Mouse (Mus musculus) adrenal gland, adult (tissue): ENCODE results near the gene Srsf3.
"Not testable (repeated sequence)": the region's sequence is repeated elsewhere in the genome, so short reads cannot be mapped to it uniquely, and the experiment has no call there.

Source experiments
- DNase-seq, 2 experiments: peaks; one replicate each; pipeline ENCODE4 v3.0.0; 2022 to 2023; ENCODE audit warnings: low spot score in 1 of 2; ENCODE audit not compliant: inconsistent age in 2 of 2

Gene Srsf3

DNA sequence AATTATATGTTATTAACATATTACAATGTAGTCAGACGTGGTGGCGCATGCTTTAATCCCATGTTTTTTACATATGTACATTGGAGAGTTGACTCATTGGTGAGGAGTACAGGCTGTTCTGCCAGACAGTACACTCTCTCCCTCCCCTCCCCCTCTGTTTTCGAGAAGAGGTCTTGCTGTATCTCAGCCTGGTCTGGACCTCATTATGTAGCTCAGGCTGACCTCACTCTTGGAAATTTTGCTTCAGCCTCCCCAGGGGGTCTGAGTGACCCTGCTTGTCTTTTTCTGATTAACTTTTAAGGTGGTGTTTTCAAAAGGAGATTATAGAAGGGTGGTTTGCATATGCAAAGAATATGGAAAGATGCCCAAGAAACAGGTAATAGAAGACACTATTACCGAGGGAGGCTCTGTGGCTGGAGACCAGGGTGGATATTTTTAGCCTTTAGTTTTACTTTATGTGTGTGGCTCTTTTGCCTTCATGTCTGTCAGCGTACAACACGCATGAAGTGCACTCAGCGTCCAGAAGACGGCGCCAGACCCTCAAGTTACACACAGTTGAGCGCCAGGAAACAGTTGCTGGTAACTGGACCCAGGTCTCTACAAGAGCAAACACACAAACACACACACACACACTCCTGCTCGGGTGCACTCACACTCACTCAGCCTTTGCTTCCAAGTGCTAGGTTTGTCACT is 14.0 kb upstream of the Srsf3 start:
- no peak for DNase-seq

DNA sequence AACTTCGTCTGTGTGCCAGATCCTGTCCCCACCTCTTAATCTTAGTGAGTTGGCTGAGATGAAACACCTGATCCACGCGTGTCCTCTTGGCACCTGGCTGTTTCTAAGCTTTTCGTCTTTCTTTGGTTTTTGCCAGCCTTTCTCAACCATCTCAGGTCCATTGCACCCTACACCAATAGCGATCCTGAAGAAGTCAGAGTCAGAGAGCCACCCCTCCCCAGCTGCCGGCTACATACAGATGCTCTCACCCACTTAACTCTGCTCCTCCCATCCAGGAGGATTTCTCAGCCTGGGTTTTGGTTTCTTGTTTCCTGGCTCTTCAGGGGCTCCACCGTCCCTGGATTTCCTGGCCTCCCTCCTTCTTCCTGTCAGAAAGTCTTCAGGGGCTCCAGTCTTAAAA is 13.0 kb upstream of the Srsf3 start:
- DNase-seq, result no peak

DNA sequence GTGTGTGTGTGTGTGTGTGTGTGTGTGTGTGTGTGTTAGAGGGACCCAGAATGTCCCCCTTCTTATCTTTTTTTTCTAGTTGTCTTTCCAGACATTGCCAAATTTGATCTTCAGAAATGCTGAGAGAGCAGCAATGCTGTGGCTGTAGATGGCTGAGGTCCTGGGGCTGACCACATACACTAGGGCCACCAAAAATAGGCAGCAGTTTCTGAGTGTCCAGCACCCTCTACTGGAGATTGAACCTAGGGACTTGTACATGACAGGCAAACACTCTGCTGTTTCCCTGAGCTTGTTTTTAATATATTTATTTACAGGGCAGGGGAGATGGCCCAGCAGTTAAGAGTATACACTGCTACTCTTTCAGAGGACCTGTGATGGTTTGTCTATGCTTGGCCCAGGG is 12.0 kb upstream of the Srsf3 start:
- no peak for DNase-seq

DNA sequence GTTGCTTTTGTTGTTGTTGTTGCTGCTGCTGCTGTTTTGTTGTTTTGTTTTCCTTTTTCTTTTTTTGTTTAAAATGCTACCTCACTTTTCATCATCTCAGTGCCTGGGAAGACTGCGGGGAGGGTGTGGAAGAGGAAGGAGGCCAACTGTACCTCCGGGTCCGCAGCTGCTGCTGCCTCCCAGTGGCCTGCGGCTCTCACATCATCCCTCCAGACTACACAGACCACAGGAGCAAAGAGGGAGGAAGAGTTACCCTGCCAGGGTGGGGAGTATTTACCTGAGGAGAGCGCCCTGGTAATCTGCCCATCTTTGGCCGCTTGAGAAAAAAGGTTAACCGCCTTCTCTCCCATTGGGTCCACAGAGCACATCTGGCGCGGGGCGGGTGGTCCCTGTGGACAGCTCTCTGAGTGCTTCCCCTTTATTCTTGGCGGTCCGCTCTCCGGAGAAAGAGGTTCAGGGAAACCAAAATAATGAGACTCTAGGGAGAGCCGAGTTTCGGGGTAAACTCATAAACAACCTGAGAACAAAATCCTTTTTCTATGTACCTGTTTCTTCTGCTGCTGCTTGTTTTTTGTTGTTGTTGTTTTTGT is 10.1 kb upstream of the Srsf3 start:
- DNase-seq, result no peak

DNA sequence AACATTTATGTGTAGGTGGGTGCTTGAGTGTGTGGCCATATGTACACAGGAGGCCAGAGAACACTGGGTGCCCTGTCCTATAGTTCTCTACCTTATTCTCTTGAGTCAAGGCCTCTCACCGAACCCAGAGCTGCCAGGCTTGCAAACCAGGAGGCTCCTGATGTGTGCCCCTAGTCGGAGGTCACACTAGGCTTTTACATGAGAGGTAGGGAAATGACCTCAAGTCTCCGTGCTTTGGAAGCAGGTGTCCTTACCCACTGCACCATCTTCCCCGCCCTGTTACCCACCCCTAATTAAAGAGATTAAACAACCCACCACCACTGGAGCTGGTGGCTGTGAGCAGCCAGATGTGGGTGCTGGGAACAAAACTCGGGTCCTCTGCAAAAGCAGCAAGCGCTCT is 9.1 kb upstream of the Srsf3 start:
- DNase-seq, result no peak

DNA sequence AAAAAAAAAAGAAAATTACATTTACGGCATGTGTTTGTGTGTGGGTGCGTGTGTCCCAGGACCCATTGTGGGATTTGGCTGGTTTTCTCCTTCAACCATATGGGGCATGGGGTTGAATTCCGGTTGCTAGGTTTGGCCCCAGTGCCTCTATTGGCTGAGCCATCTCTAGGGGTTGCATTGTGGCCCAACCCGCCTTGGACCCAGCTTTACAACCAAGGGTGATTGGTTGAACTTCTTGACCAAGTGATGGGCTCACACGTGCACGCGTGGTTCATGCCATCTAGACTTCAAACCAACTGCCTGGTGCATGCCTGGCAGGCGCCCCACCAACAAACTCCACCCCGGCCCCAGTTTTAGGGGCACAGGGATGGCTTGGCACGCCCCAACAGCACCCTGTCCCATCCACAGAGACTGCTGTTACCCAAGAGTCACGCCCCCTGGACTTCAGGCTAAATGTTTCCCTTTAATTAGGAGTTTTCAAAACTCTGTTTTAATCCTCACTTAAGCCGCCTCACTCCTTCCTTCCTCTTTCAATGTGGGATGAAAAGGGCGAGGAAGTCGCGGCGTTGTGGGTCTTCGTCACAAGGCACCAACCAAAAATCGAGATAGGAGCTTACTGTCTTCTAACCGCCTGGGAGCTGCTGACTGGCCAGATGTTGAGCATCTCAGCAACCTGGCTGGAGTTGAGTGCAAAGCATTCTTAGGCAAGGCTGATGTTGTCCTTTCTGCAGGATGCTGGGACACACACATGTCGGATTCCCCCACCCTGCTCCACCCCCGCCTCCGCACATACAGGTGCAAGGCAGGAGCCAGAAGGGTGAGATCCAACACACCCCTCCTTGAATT is 8.2 kb upstream of the Srsf3 start:
- no peak for DNase-seq

DNA sequence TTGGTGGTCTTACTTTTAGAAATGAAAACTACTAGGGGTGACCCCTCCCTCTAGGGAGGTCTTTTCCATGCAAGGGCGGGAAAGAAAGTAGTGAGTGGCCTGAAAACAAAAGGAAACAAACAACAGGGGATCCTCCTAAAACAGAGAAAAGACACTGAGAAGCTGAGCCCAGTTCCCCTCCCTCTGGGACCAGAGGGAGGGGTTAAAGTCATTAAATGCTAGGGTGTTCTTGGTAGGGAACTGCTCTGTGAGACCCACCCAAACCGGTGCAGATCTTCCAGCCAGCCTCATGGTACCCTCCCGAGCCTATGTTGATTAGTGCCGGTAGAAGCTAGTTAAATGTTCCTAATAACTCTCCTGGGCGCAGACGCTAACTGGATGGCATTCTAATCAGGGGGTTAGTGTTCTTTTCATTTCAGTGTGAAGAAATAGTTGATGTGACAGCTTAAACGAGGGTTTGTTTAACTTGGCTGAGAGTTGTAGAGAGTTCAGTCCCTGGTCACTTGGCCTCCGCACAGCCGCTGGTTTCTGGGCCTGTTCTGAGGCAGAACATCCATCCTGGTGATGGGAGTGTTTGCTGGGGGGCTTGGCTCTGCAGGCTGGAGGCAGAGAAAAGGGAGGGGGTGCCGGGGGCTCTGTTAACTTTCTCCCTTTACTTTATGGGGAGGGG is 7.4 kb upstream of the Srsf3 start:
- no peak for DNase-seq

DNA sequence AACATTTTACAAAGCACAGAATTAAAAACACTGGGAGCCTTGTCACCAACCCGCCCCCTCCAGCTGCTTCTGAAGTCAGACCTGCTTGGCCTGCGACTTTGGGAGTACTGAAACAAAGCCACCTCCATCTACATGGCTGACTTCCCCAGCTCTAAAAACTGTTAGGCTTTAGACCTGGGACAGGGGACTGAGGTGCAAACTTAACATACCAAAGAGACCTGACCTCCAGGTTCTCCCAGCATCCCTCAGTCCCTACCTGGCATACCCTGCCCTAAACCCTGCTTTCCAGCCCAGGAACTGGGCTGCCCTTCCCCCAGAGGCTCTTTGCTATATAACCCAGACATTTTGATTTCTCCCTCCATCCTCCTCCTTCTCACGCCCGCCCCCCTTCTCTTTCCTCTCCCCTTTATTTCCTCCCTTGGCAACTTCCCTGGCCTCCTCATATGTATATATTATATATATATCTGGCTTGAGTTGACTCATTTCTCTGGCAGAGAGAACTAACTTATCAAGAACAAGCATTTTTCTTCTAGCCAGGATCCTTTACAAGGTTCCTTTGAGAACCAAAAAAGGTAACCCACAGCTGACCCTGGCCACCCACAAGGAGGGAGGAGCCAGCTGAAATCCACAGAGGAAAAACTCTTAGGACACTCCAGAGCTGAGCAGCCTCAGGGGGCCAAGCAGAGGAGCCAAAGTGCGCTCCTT is 5.6 kb upstream of the Srsf3 start:
- no peak for DNase-seq

DNA sequence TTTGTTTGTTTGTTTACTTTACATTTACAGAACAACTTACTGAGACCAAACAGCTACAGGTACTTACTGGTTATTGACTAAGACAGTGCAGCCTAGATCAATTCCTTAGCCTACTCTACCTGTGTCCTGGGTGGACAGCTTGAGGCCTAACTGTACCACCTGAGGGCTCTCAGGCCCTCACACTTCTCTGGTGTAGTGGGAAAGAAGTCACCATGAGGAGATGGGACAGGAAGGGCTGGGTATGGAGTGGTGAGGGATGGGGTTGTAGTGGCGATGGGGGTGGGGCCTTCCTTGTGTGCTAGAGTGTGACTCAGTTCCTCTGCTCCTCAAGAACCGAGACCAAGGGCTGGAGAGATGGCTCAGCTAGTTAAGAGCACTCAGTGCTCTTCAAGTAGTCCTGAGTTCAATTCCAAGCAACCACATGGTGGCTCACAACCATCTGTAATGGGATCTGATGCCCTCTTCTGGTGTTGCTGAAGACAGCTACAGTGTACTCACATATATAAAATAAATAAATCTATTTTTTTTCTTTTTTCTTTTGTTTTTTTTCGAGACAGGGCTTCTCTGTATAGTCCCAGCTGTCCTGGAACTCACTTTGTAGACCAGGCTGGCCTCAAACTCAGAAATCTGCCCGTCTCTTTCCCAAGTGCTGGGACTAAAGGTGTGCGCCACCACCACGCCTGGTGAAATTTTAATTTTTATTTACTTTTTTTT is 1.9 kb upstream of the Srsf3 start:
- DNase-seq, result no peak

DNA sequence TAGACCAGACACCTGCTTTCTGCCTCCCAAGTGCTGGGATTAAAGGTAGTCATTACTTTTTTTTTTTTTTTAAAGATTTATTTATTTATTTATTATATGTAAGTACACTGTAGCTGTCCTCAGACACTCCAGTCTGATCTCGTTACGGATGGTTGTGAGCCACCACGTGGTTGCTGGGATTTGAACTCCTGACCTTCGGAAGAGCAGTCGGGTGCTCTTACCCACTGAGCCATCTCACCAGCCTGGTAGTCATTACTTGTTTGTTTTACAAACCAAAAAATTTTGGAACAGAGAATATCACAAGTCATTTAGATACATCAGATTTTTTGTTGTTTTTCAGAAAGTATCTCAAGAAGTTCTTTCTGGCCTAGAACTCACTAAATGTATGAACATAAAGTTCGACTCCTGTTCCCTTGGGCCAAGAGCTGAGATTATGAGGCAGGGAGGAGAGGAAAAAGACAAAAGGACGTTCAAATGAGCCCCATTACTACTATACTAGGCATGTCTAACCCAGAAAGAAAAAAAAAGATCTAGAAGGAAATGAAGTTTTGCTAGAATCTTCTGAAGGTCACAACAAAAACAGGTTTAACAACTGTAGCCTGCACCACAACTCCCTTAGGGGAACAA is 1.2 kb upstream of the Srsf3 start:
- not testable (repeated sequence) for DNase-seq

DNA sequence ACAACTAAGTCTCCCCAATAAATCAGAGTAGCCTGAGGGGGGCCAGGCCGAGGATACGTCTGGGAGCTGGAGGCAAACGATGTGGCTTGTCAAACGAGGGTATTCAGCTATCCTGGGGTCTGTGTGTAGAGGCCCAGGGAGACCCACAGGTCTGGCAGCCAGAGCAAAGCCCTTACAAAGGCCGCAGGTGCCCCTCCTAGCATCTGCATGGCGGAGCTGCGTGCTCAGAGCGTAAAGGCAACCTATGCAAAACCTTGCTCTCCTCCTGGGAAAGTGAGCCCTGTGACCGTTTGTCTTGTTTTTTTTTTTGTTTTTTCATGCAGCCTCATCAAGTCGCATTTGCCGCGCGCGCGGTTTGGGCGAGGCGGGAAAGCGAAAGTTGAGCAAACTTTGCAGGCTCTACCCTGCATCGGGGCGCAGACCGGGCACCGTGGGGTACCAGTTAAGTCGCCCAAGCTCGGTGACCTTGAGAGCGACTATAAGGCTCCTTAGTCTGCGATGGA is 606 bp upstream of the Srsf3 start:
- peak in 1 of 2 experiments; percentile 83 for DNase-seq

DNA sequence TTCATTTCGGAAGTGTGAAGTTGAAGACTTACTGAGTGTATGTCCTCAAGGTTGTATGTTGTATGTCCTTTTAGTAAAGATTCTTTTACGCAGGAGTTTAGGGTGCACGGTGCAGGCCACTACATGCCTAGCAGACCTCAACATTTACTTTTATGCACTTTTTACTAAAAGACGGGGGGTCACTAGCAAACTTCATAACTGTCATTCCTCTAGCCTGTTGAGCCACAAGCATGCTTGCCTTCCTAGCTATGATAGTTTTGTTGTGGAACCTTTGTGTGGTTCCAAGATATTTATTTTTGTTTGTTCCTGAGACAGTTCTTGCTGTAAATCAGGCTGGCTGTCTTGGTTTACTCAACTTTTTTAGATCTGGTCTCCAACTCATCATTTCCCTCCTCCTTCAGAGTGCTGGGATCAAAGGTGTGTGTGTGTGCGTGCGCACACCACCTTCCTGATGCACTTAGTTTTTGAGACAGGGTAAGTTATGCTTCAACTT is 1.2 kb downstream of the Srsf3 start:
- DNase-seq, result peak in 1 of 2 experiments; percentile 64

DNA sequence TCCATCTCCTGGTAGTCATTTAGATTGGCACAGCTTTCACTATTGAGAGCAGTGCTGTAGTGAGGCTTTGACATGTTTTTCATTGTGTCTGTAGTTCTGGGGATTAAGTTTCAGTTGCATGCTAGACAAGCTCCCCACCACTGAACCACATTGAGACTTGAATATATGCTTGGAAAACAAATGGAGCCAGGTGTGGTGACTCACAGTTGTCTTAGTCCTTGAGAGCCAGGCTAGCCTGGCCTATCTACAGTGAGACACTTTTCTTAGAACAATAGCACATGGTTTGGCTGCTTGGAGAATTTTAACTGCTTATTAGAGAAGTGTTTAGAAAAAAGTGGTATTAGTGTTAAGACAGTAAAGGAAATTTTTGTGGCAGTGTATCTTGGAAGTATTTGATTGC is 1.8 kb downstream of the Srsf3 start:
- DNase-seq, result peak in 1 of 2 experiments; percentile 77

DNA sequence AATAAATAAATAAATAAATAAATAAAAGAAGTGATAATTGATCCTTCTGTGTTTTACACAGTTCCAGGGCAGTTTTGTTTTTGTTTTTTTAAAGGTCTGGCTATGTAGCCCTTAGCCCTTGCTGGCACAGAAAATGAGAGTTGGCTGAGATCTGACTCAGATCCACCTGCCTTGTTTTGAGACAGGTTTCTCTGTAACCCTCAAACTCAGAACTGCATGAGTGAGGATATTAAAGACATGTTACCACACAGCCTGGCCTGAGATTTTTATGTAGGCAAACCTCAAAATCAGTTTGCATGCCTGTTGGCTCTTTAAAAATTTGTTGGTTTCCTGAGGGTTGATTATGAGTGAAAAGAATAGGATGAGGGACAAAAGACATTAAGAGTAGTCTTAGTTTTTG is 3.1 kb downstream of the Srsf3 start:
- DNase-seq, result no peak

DNA sequence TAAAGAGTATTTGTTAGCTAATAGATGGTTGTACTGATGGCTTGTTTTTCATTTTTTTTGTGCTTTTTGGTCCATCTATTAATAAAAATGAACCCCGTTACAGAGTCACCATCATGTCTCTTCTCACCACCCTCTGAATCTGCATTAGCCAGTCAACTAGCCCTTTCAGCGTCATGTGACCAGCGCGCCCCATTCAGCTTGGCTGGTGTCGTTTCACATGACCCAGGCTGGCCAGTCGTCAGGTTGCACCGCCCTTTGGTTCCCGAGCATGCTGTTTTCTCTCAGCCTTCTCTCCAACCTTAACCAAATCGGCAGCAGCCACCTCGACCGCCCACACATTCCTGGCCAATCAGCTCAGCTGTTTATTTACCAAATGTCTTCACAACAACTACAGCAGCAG is 6.9 kb downstream of the Srsf3 start:
- no peak for DNase-seq

DNA sequence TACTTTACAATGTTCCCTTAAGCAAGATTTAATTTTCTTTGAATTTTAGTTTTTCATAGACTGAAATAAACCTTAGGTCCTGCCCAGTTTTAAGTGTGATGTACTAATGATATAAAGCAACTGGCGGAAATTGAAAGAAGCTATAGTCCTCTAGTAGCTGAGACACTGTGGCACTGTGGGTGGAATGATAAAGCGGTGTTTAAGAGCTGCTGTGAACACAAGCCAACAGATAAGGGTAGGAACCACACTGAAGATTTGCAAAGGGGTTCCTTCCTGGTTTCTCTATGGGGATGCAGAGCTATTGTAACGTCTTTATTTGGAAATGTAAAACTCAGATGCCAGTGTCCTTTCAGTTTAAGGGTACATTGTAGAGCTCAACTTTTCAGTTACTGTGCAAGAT is 9.2 kb downstream of the Srsf3 start:
- DNase-seq, result not testable (repeated sequence)

DNA sequence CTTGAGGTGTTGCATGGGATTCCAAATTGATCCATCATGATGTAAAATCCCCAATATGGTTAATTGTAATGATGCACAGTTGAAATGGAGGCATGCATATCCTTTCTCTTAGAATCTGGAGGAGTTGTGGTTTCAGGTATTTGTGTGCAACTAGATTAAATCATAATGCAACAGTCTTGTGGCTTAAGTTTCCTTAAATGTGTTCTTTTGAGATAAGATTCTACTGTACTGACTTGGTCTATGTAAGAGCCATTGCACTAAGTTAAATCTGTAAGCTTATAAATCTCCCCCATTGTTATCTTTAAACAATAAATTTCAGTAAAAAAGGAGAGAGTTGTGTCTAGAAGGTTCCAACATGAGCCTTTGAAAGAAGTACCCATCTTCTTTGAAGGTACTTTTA is 10.1 kb downstream of the Srsf3 start:
- DNase-seq, result no peak

DNA sequence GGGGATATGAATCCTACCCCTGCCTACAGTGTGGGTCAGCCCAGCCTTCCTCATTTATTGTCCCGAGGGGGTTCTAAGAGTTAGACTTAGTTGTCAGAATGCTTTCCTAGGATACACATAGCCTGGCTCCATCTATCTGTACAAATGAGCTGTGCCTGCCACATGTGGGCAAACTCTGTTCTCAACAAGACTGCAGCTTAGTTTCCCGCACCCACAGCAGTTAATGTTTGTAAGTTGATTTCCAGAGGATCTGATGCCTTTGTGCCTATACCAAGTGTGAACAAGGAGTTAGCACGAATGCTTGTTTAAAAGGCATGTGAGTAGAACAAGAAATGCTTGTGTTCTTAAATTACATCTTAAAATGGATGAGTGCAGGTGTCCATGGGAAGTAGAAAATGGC is 11.2 kb downstream of the Srsf3 start:
- no peak for DNase-seq

DNA sequence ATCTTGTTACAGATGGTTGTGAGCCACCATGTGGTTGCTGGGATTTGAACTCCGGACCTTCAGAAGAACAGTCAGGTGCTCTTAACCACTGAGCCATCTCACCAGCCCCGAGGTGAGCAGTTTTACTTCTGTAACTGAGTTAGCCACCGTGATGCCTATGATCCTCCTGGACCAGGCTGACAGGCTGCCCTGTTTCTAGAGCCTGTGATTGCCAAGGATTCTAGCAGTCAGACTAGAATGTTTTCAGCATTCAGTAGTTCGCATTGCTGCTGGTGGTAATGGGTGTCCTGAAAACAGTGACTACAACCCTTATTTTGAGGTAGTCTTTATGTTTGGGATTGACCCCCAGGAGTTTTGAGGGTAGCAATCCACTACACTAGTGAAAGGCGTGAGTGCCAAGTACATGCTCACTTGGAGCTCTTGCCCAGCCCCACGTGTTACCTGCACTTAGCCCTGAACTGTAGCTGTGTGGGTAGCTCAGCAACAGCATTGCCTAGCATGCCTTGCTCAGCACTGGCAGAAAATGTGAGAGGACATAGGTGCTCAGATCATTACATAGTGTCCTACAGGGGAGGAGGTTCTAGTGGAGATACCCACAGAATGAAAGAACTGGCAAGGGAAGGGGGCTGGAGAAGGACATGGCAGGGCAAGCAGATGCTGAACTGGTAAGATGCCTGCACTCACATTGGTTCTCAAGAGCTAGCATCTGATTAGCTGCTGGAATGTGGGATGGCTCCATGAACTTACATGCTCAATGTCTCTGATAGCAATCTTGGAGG is 11.9 kb downstream of the Srsf3 start:
- no peak for DNase-seq
